In the genomic region with DNA sequence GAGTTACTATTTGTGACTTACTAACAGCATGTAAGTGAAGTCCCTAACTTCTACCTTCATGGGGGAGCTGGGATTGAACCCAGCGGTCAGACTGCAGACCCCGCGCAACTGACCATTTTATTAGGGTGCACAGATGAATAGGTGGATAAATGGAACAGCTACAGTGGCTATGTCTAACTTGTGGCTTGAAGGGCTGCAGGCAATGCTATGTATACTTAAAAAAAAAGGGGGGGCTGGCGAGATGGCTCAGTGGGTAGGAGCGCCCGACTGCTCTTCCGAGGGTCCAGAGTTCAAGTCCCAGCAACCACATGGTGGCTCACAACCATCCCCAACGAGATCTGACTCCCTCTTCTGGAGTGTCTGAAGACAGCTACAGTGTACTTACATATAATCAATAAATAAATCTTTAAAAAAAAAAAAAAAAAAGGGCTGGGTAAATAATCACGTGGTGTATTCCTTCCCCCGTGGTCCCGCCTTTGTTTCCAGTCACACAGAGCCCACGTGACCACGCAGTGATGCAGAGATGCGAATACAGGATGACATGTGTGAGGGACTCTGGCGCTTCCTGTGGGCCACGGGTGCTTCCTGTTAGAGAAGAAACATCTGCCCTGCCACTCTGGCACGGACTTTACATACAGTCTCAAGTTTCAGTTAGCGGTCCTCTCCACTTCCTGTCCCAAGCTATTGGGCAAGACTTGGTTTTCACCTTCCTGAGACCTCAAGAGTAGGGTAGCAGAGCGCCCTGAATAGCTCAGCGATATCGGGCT, we compare ENCODE assay signal across 9 mouse cellular contexts.
DNase-seq lines count a peak whose midpoint lies in the region; ATAC-seq lines count a peak whose summit lies in the region.
"Had no signal": no experiment of that assay in that cellular context is flagged by ENCODE, and none has a peak within 500 bp of the region (broad histone marks: within the 10 kb centered on the region; RNA-seq: fewer than 3 reads in every experiment).

No protein-coding gene starts in this region.

- no peaks in the 10 kb centered on the region for H3K27me3 ChIP-seq in embryonic facial prominence, embryonic 11.5 days (ENCODE audit: control insufficient read depth, insufficient read depth, low read length)
- no peaks in the 10 kb centered on the region for H3K27me3 ChIP-seq in forebrain, embryonic 13.5 days
- H3K27me3 ChIP-seq: embryonic facial prominence, embryonic 15.5 days had no signal

- no peak overlapping the region for H3K9ac ChIP-seq in embryonic facial prominence, embryonic 11.5 days (replicated peaks; ENCODE audit: low read length)
- H3K9ac ChIP-seq in forebrain, embryonic 13.5 days: no peak overlapping the region
- H3K9ac ChIP-seq: embryonic facial prominence, embryonic 15.5 days had no signal

- peak; percentile 24 for DNase-seq in adrenal gland, adult 8-10 months
- DNase-seq in embryonic facial prominence, embryonic 11.5 days (ENCODE audit: low spot score): peak; percentile 38
- peak; percentile 71 for DNase-seq in kidney, postnatal 14 days
- no peak for DNase-seq in cerebellum, adult 9-10 months
- no peak for DNase-seq in cerebellum, adult 9-11 months
- no peak for DNase-seq in testis, postnatal 14 days (ENCODE audit: low spot score)

- ATAC-seq in embryonic facial prominence, embryonic 11.5 days (replicated peaks; ENCODE audit: insufficient number of reproducible peaks, low FRiP score, low TSS enrichment, low read depth): no peak
- ATAC-seq in megakaryocyte-erythroid progenitor cell, adult 5-6 weeks (replicated peaks; ENCODE audit: low FRiP score, low TSS enrichment, poor library complexity, severe bottlenecking): peak; percentile 57
- ATAC-seq in forebrain, embryonic 13.5 days: no peak

- no peak overlapping the region for H3K4me3 ChIP-seq in embryonic facial prominence, embryonic 11.5 days (ENCODE audit: low read depth, low read length)
- no peak overlapping the region for H3K4me3 ChIP-seq in forebrain, embryonic 13.5 days
- H3K4me3 ChIP-seq: embryonic facial prominence, embryonic 15.5 days had no signal

- no peaks in the 10 kb centered on the region for H3K9me3 ChIP-seq in embryonic facial prominence, embryonic 11.5 days (replicated peaks; ENCODE audit: control insufficient read depth, low read length)
- no peaks in the 10 kb centered on the region for H3K9me3 ChIP-seq in forebrain, embryonic 13.5 days (replicated peaks)
- H3K9me3 ChIP-seq: embryonic facial prominence, embryonic 15.5 days had no signal

- H3K27ac ChIP-seq in embryonic facial prominence, embryonic 11.5 days (replicated peaks; ENCODE audit: low read depth, low read length): no peak overlapping the region
- H3K27ac ChIP-seq in forebrain, embryonic 13.5 days: no peak overlapping the region
- H3K27ac ChIP-seq: embryonic facial prominence, embryonic 15.5 days had no signal

- 82% methylated on average over 21 of the region's 21 CpGs for WGBS in embryonic facial prominence, embryonic 11.5 days
- 93% methylated on average over 21 of the region's 21 CpGs for WGBS in forebrain, embryonic 13.5 days

- no peaks in the 10 kb centered on the region for H3K4me1 ChIP-seq in embryonic facial prominence, embryonic 11.5 days (ENCODE audit: control insufficient read depth, insufficient read depth, low read length)
- H3K4me1 ChIP-seq in forebrain, embryonic 13.5 days: peaks cover 21% of the 10 kb centered on the region
- H3K4me1 ChIP-seq: embryonic facial prominence, embryonic 15.5 days had no signal

- no peak overlapping the region for H3K4me2 ChIP-seq in embryonic facial prominence, embryonic 11.5 days (ENCODE audit: low read depth, low read length)
- no peak overlapping the region for H3K4me2 ChIP-seq in forebrain, embryonic 13.5 days
- H3K4me2 ChIP-seq: embryonic facial prominence, embryonic 15.5 days had no signal

- H3K36me3 ChIP-seq in embryonic facial prominence, embryonic 11.5 days (replicated peaks; ENCODE audit: control insufficient read depth, insufficient read depth, low read depth, low read length): no peaks in the 10 kb centered on the region
- H3K36me3 ChIP-seq in forebrain, embryonic 13.5 days (ENCODE audit: poor library complexity, severe bottlenecking): no peaks in the 10 kb centered on the region
- H3K36me3 ChIP-seq: embryonic facial prominence, embryonic 15.5 days had no signal

Comparison
In these comparisons a context has a peak if more than half of its experiments do, and no peak if none do; other contexts are left out.
1. DNase-seq: peak in adrenal gland, adult 8-10 months (single experiment), embryonic facial prominence, embryonic 11.5 days (single experiment) and kidney, postnatal 14 days (single experiment); none in cerebellum, adult 9-10 months (single experiment), cerebellum, adult 9-11 months (single experiment) and testis, postnatal 14 days (single experiment).